In the genomic region with DNA sequence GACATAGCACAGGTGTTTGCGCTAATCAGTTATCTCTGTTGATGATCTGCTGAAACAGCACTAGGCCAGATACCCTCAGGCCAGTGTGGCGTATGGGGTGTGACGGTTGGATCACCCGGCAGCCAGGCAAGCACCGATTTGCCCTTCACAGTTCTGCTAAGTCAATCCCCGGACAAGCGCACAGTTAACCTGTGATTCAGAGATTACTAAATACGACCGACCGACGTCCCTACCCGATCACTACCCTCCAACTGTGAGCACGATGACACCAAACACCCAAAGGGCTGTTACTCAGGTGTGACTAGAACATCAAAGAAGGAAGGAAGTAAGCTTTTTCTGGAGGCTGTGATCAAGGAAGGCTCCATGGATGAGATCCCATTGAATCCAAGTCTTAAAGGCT, we compare ENCODE assay signal across 1 mouse cellular context.
TF ChIP-seq lines count a peak whose summit lies in the region.

No protein-coding gene starts in this region.

TF ChIP-seq in ES-E14, 5 proteins besides CTCF, POLR2A, EP300 and RAD21 (continued from another document):
- TF ChIP-seq ZC3H11A (IDR thresholded peaks at IDR 0.05; ENCODE audit: borderline replicate concordance, low read depth, low read length) (no peak), MAFK (IDR thresholded peaks at IDR 0.05; ENCODE audit: insufficient read depth, low read depth, low read length) (no peak)
